Mouse (Mus musculus) kidney, embryonic 16.5 days (tissue): ENCODE measurements at regions not wholly inside any gene's neighbourhood (a gene's known extent, or its start where the extent isn't known, plus 50 kb on each side); places are given as distances from the start of the nearest gene placed in this dataset.

ENCODE experiments used
- ATAC-seq: fragments of 200-750 bp; cut with Nextera tagmentation; 2 replicates; pipeline ENCODE4 v1.8.0; 2017; ENCODE audit warnings: moderate TSS enrichment; ENCODE audit not compliant: low FRiP score, low TSS enrichment
- H3K27ac ChIP-seq: fragments of 300-500 bp; sonication (generic); 2 replicates; pipeline ENCODE4 v1.5.1; 2014; ENCODE audit warnings: low read length
- H3K27me3 ChIP-seq: fragments of 300-500 bp; sonication (generic); 2 replicates; pipeline ENCODE4 v1.6.1; 2014; ENCODE audit warnings: low read length, control low read depth, mixed read lengths; ENCODE audit not compliant: insufficient read depth
- H3K36me3 ChIP-seq: fragments of 300-500 bp; sonication (generic); 2 replicates; pipeline ENCODE4 v1.6.1; 2014; ENCODE audit warnings: low read length, control low read depth, mixed read lengths; ENCODE audit not compliant: insufficient read depth
- H3K4me1 ChIP-seq: fragments of 300-500 bp; sonication (generic); 2 replicates; pipeline ENCODE4 v1.6.1; 2014; ENCODE audit warnings: low read length, control low read depth, mixed read lengths; ENCODE audit not compliant: insufficient read depth
- H3K4me2 ChIP-seq: fragments of 300-500 bp; sonication (generic); replicated peaks from 2 replicates; pipeline ENCODE4 v1.6.1; 2014; ENCODE audit warnings: low read depth, low read length
- H3K4me3 ChIP-seq: fragments of 300-500 bp; sonication (generic); 2 replicates; pipeline ENCODE4 v1.5.1; 2014; ENCODE audit warnings: mild to moderate bottlenecking, low read length
- H3K9ac ChIP-seq: fragments of 300-500 bp; sonication (generic); replicated peaks from 2 replicates; pipeline ENCODE4 v1.6.1; 2014; ENCODE audit warnings: low read length
- H3K9me3 ChIP-seq: fragments of 300-500 bp; sonication (generic); 2 replicates; pipeline ENCODE4 v1.6.1; 2016; ENCODE audit warnings: low read length, control low read depth
- WGBS: fragments of 180-500 bp; shearing (Covaris S2); extraction: QIAGEN DNeasy Blood & Tissue Kit; methylation state at CpG from one replicate; pipeline ENCODE4 v1.1.7; 2014; 5-methylcytosine and 5-hydroxymethylcytosine counted together

- H3K4me3 ChIP-seq: no peak overlapping the region
- H3K27ac ChIP-seq: no peak overlapping the region
- no peaks in the 10 kb centered on the region for H3K36me3 ChIP-seq
- H3K4me1 ChIP-seq: no peaks in the 10 kb centered on the region
- no peaks in the 10 kb centered on the region for H3K9me3 ChIP-seq
- no peaks in the 10 kb centered on the region for H3K27me3 ChIP-seq
- WGBS: 91% methylated on average over 3 of the region's 3 CpGs
- no peak overlapping the region for H3K9ac ChIP-seq
- no peak overlapping the region for H3K4me2 ChIP-seq
- no peak for ATAC-seq
Measured at GRCm38 (mm10) chr1:124517543-124518171, 472.3 kb upstream of the Dpp10 start.

- Histone ChIP-seq H3K27me3 (no peaks in the 10 kb centered on the region), H3K36me3 (no peaks in the 10 kb centered on the region), H3K9ac (no peak overlapping the region), H3K9me3 (no peaks in the 10 kb centered on the region), H3K27ac (no peak overlapping the region), H3K4me1 (no peaks in the 10 kb centered on the region), H3K4me3 (no peak overlapping the region), H3K4me2 (no peak overlapping the region)
- ATAC-seq: no peak
- 93% methylated on average over 7 of the region's 7 CpGs for WGBS
Measured at GRCm38 (mm10) chr1:124510492-124510891, 465.1 kb upstream of the Dpp10 start.

GRCm38 (mm10) chr1:124488456-124488855 is 443.1 kb upstream of the Dpp10 start:
- Histone ChIP-seq H3K27me3 (no peaks in the 10 kb centered on the region), H3K27ac (no peak overlapping the region), H3K4me3 (no peak overlapping the region), H3K36me3 (no peaks in the 10 kb centered on the region), H3K9ac (no peak overlapping the region), H3K9me3 (no peaks in the 10 kb centered on the region), H3K4me1 (no peaks in the 10 kb centered on the region), H3K4me2 (no peak overlapping the region)
- ATAC-seq: no peak

GRCm38 (mm10) chr1:124487965-124488364 is 442.6 kb upstream of the Dpp10 start:
- no peaks in the 10 kb centered on the region for H3K9me3 ChIP-seq
- no peak overlapping the region for H3K27ac ChIP-seq
- no peak overlapping the region for H3K9ac ChIP-seq
- H3K4me3 ChIP-seq: no peak overlapping the region
- no peaks in the 10 kb centered on the region for H3K36me3 ChIP-seq
- H3K4me1 ChIP-seq: no peaks in the 10 kb centered on the region
- no peak for ATAC-seq
- no peak overlapping the region for H3K4me2 ChIP-seq
- H3K27me3 ChIP-seq: no peaks in the 10 kb centered on the region

GRCm38 (mm10) chr1:124450128-124450527 is 404.8 kb upstream of the Dpp10 start:
- Histone ChIP-seq H3K9ac (no peak overlapping the region), H3K27ac (no peak overlapping the region), H3K4me2 (no peak overlapping the region), H3K36me3 (no peaks in the 10 kb centered on the region), H3K4me3 (no peak overlapping the region), H3K27me3 (no peaks in the 10 kb centered on the region), H3K4me1 (no peaks in the 10 kb centered on the region), H3K9me3 (no peaks in the 10 kb centered on the region)
- WGBS: 41% methylated on average over 1 of the region's 1 CpGs
- ATAC-seq: no peak

GRCm38 (mm10) chr1:124439526-124439925 is 394.2 kb upstream of the Dpp10 start:
- WGBS: 78% methylated on average over 1 of the region's 1 CpGs
- Histone ChIP-seq H3K27me3 (no peaks in the 10 kb centered on the region), H3K27ac (no peak overlapping the region), H3K36me3 (no peaks in the 10 kb centered on the region), H3K4me1 (no peaks in the 10 kb centered on the region), H3K9me3 (no peaks in the 10 kb centered on the region), H3K4me3 (no peak overlapping the region), H3K4me2 (no peak overlapping the region), H3K9ac (no peak overlapping the region)
- ATAC-seq: no peak

GRCm38 (mm10) chr1:124435850-124436249 is 390.5 kb upstream of the Dpp10 start:
- Histone ChIP-seq H3K9ac (no peak overlapping the region), H3K27me3 (no peaks in the 10 kb centered on the region), H3K36me3 (no peaks in the 10 kb centered on the region), H3K9me3 (no peaks in the 10 kb centered on the region), H3K4me1 (no peaks in the 10 kb centered on the region), H3K27ac (no peak overlapping the region), H3K4me3 (no peak overlapping the region), H3K4me2 (no peak overlapping the region)
- ATAC-seq: no peak

GRCm38 (mm10) chr1:124429583-124429982 is 384.2 kb upstream of the Dpp10 start:
- no peaks in the 10 kb centered on the region for H3K4me1 ChIP-seq
- H3K4me2 ChIP-seq: no peak overlapping the region
- no peak overlapping the region for H3K9ac ChIP-seq
- no peak overlapping the region for H3K27ac ChIP-seq
- ATAC-seq: no peak
- no peak overlapping the region for H3K4me3 ChIP-seq
- no peaks in the 10 kb centered on the region for H3K36me3 ChIP-seq
- H3K27me3 ChIP-seq: no peaks in the 10 kb centered on the region
- H3K9me3 ChIP-seq: no peaks in the 10 kb centered on the region
- 88% methylated on average over 4 of the region's 4 CpGs for WGBS

GRCm38 (mm10) chr1:124416762-124417161 is 371.4 kb upstream of the Dpp10 start:
- Histone ChIP-seq H3K4me2 (no peak overlapping the region), H3K27ac (no peak overlapping the region), H3K9me3 (no peaks in the 10 kb centered on the region), H3K27me3 (no peaks in the 10 kb centered on the region), H3K9ac (no peak overlapping the region), H3K4me3 (no peak overlapping the region), H3K4me1 (no peaks in the 10 kb centered on the region), H3K36me3 (no peaks in the 10 kb centered on the region)
- no peak for ATAC-seq
- 79% methylated on average over 4 of the region's 4 CpGs for WGBS

GRCm38 (mm10) chr1:124410236-124410635 is 364.9 kb upstream of the Dpp10 start:
- H3K4me1 ChIP-seq: no peaks in the 10 kb centered on the region
- no peak overlapping the region for H3K9ac ChIP-seq
- 59% methylated on average over 2 of the region's 2 CpGs for WGBS
- H3K27me3 ChIP-seq: no peaks in the 10 kb centered on the region
- H3K36me3 ChIP-seq: no peaks in the 10 kb centered on the region
- ATAC-seq: no peak
- H3K9me3 ChIP-seq: no peaks in the 10 kb centered on the region
- no peak overlapping the region for H3K27ac ChIP-seq
- H3K4me3 ChIP-seq: no peak overlapping the region
- no peak overlapping the region for H3K4me2 ChIP-seq
